ENCODE assay signal across 9 mouse cellular contexts in the genomic region with DNA sequence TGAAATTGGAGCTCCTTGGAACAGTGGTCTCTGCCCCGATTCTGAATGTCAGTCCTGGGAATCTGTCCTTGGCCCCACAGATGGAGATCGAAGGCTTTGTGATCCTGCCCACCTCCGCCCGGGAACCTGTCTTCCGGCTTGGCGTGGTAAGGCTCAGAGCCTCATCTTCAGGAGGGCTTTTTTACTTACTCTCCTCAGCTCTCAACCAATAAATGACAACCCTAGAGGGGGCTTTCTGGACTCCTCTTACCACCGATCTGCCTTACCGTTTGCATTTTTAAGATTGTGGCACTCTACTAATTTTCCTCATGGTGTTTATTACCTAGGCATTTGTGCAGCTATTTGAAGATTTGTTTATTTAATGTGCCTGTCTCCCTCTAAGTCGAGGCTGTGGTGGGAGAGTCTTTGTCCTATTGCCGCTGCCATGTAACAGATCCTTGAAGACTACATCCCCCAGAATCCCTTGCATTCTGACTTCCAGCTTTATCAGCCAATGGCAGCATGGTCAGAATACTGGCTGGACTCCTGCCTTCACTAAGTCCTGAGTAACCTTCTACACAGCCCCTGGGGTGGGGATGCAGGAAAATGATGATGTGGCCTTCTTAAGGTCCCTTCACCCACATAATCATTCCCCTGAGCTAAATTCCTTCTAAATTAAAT. TPM values are rescaled to one million over a fixed set of nuclear protein-coding genes. Genes with fewer than 3 reads are reported as not detected.
DNase-seq lines count a peak whose midpoint lies in the region; ATAC-seq lines count a peak whose summit lies in the region.
"Had no signal": no experiment of that assay in that cellular context is flagged by ENCODE, and none has a peak within 500 bp of the region (broad histone marks: within the 10 kb centered on the region; RNA-seq: fewer than 3 reads in every experiment).

No protein-coding gene starts in this region.

- no peaks in the 10 kb centered on the region for H3K4me1 ChIP-seq in hindbrain, embryonic 12.5 days
- H3K4me1 ChIP-seq in midbrain, embryonic 13.5 days (replicated peaks): 0 out of 2 replicates have a peak, but pooled peaks cover 3% of the 10 kb centered on the region
- H3K4me1 ChIP-seq: stomach, embryonic 15.5 days had no signal

- no peak overlapping the region for H3K4me3 ChIP-seq in hindbrain, embryonic 12.5 days
- no peak overlapping the region for H3K4me3 ChIP-seq in midbrain, embryonic 13.5 days (replicated peaks)
- H3K4me3 ChIP-seq: stomach, embryonic 15.5 days had no signal

- no peaks in the 10 kb centered on the region for H3K9me3 ChIP-seq in hindbrain, embryonic 12.5 days (replicated peaks)
- H3K9me3 ChIP-seq in midbrain, embryonic 13.5 days: no peaks in the 10 kb centered on the region
- H3K9me3 ChIP-seq: stomach, embryonic 15.5 days had no signal

- 56% methylated on average over 10 of the region's 10 CpGs for WGBS in hindbrain, embryonic 12.5 days
- WGBS in midbrain, embryonic 13.5 days: 61% methylated on average over 10 of the region's 10 CpGs

- no peak overlapping the region; the same call in 1 of the 2 replicates for H3K4me2 ChIP-seq in hindbrain, embryonic 12.5 days (replicated peaks)
- H3K4me2 ChIP-seq in midbrain, embryonic 13.5 days (replicated peaks): no peak overlapping the region
- H3K4me2 ChIP-seq: stomach, embryonic 15.5 days had no signal

- H3K27me3 ChIP-seq in hindbrain, embryonic 12.5 days: no peaks in the 10 kb centered on the region
- H3K27me3 ChIP-seq in midbrain, embryonic 13.5 days: no peaks in the 10 kb centered on the region
- H3K27me3 ChIP-seq: stomach, embryonic 15.5 days had no signal

- ATAC-seq in hindbrain, embryonic 12.5 days (ENCODE audit: low FRiP score): peak; percentile 72; the same call in 1 of the 2 replicates
- peak; percentile 92 for ATAC-seq in midbrain, embryonic 13.5 days
- ATAC-seq in megakaryocyte, adult 5-6 weeks (ENCODE audit: poor library complexity, severe bottlenecking): no peak

- H3K9ac ChIP-seq in hindbrain, embryonic 12.5 days: no peak overlapping the region
- H3K9ac ChIP-seq in midbrain, embryonic 13.5 days (replicated peaks): no peak overlapping the region
- H3K9ac ChIP-seq: stomach, embryonic 15.5 days had no signal

- no peak overlapping the region for H3K27ac ChIP-seq in hindbrain, embryonic 12.5 days
- H3K27ac ChIP-seq in midbrain, embryonic 13.5 days: no peak overlapping the region
- H3K27ac ChIP-seq: stomach, embryonic 15.5 days had no signal

- peak; percentile 25 for DNase-seq in adrenal gland, postnatal 10 days
- DNase-seq in adrenal gland, postnatal 25 days: no peak
- DNase-seq in lung, postnatal 36 days: peak; percentile 28
- no peak for DNase-seq in lung, postnatal 25 days (ENCODE audit: low spot score)
- no peak for DNase-seq in testis, postnatal 14 days (ENCODE audit: low spot score)

- no peaks in the 10 kb centered on the region for H3K36me3 ChIP-seq in hindbrain, embryonic 12.5 days
- H3K36me3 ChIP-seq in midbrain, embryonic 13.5 days: no peaks in the 10 kb centered on the region
- H3K36me3 ChIP-seq: stomach, embryonic 15.5 days had no signal

RNA-seq across cellular contexts. Expression of gene Lbp, which starts 18.4 kb away (rescaled TPM):
- 10 to 100 TPM; 33.3 to 70.2 TPM for total RNA-seq in adrenal gland, postnatal 10 days (2021)
- 11.5 and 12.4 TPM in 2 replicates for total RNA-seq in adrenal gland, postnatal 25 days (2021)
- 3.9 and 5.0 TPM in 2 replicates for polyA plus RNA-seq in hindbrain, embryonic 12.5 days (2016; fragmentation: Nextera tagmentation; extraction: Ambion mirVana)
- 1.4 and 2.1 TPM in 2 replicates for polyA plus RNA-seq in midbrain, embryonic 13.5 days (2015; fragmentation: Nextera tagmentation; extraction: Ambion mirVana)
- total RNA-seq in megakaryocyte, adult 5-6 weeks (2015): 31.2 and 40.4 TPM in 2 replicates
- total RNA-seq in megakaryocyte, adult 5-6 weeks (2017): 80.4 and 95.8 TPM in 2 replicates

RNA-seq across cellular contexts. Expression of gene Snhg11, which starts 50.8 kb away (rescaled TPM):
- 10 to 100 TPM in 1 of 2 experiments, 1 to 10 TPM in 1; 3.6 to 15.0 TPM for total RNA-seq in adrenal gland, postnatal 10 days (2021)
- 5.3 and 8.6 TPM in 2 replicates for total RNA-seq in adrenal gland, postnatal 25 days (2021)
- polyA plus RNA-seq in hindbrain, embryonic 12.5 days (2016; fragmentation: Nextera tagmentation; extraction: Ambion mirVana): 156 and 161 TPM in 2 replicates
- 241 and 271 TPM in 2 replicates for polyA plus RNA-seq in midbrain, embryonic 13.5 days (2015; fragmentation: Nextera tagmentation; extraction: Ambion mirVana)
- total RNA-seq in megakaryocyte, adult 5-6 weeks (2015): not detected in 2 replicates
- total RNA-seq in megakaryocyte, adult 5-6 weeks (2017): 0.08 TPM in 1 of 2 replicates, not detected in the other

Comparison
In these comparisons a context has a peak if more than half of its experiments do, and no peak if none do; other contexts are left out.
1. DNase-seq: peak in adrenal gland, postnatal 10 days (single experiment) and lung, postnatal 36 days (single experiment); none in adrenal gland, postnatal 25 days (single experiment), lung, postnatal 25 days (single experiment) and testis, postnatal 14 days (single experiment).